Mouse (Mus musculus): ENCODE results near the gene Smpd2. TPM values are rescaled to one million over a fixed set of nuclear protein-coding genes. Genes with fewer than 3 reads are reported as not detected.

Smpd2 gene
- total RNA-seq, 4 experiments from 2014 or later = 12.8 to 19.8 (median 15.3) TPM

GRCm38 (mm10) chr10:41459990-41460389, 30.2 kb downstream of the Smpd2 start:
- no peak for DNase-seq (ENCODE audit: low spot score in 2 of 2)

- no peak for DNase-seq (ENCODE audit: low spot score in 2 of 2)
Measured at GRCm38 (mm10) chr10:41452791-41453190, 37.4 kb downstream of the Smpd2 start.

GRCm38 (mm10) chr10:41451656-41452055, 38.5 kb downstream of the Smpd2 start:
- no peak for DNase-seq (ENCODE audit: low spot score in 2 of 2)

- DNase-seq (ENCODE audit: low spot score in 2 of 2) = no peak
Measured at GRCm38 (mm10) chr10:41450780-41451522, 39.2 kb downstream of the Smpd2 start.

GRCm38 (mm10) chr10:41450137-41450670, 40.0 kb downstream of the Smpd2 start, which contains the start of gene Zbtb24:
Gene Zbtb24, plus strand, starts transcription at chr10:41450383.
- peak; percentile 87 to 93 for DNase-seq (ENCODE audit: low spot score in 2 of 2)

GRCm38 (mm10) chr10:41449684-41450083, 40.5 kb downstream of the Smpd2 start:
- DNase-seq (ENCODE audit: low spot score in 2 of 2) = no peak

- no peak for DNase-seq (ENCODE audit: low spot score in 2 of 2)
Measured at GRCm38 (mm10) chr10:41448216-41448615, 42.0 kb downstream of the Smpd2 start.

Other genes with a start within 250 kb of the Smpd2 start
- gene Fig4, start 187.1 kb downstream of the Smpd2 start, total RNA-seq (2022) = 10 to 100 TPM; 28.3 to 31.4 (median 30.0) TPM
- under 1 TPM; 0.07 to 0.28 (median 0.10) TPM for gene Ak9, start 186.4 kb downstream of the Smpd2 start, total RNA-seq (2022)
- gene Zbtb24, start 40.0 kb downstream of the Smpd2 start, total RNA-seq (2022) = 10 to 100 TPM; 18.1 to 22.1 (median 20.1) TPM
- gene Mical1, start 14.1 kb downstream of the Smpd2 start, total RNA-seq (2022) = 10 to 100 TPM; 18.1 to 23.4 (median 21.1) TPM
- gene Ppil6, start 70 bp upstream of the Smpd2 start, total RNA-seq (2022) = 1 to 10 TPM; 5.4 to 8.0 (median 6.6) TPM
- 10 to 100 TPM; 71.8 to 75.3 (median 74.1) TPM for gene Cd164, start 29.0 kb upstream of the Smpd2 start, total RNA-seq (2022)
- 1 to 10 TPM in 2 of 4 experiments, under 1 TPM in 2; 0.77 to 1.6 (median 1.1) TPM for gene Ccdc162, start 226.3 kb upstream of the Smpd2 start, total RNA-seq (2022)

All from left cerebral cortex, adult 8-10 months (tissue).